ENCODE assay signal across 13 mouse cellular contexts in genomic region chr7:122377967-122378366, GRCm38 (mm10).
"Had no signal": no experiment of that assay in that cellular context is flagged by ENCODE, and none has a peak within 500 bp of the region (broad histone marks: within the 10 kb centered on the region; RNA-seq: fewer than 3 reads in every experiment).

No protein-coding gene starts in this region.

- H3K9me3 ChIP-seq: lung, embryonic 15.5 days; midbrain, embryonic 13.5 days; midbrain, embryonic 15.5 days; neural tube, embryonic 12.5 days; stomach, embryonic 15.5 days had no signal

- H3K36me3 ChIP-seq: lung, embryonic 15.5 days; midbrain, embryonic 13.5 days; midbrain, embryonic 15.5 days; neural tube, embryonic 12.5 days; stomach, embryonic 15.5 days had no signal

- H3K27ac ChIP-seq: lung, embryonic 15.5 days; macrophage; neural tube, embryonic 12.5 days; stomach, embryonic 15.5 days; stomach, postnatal 0 days had no signal

- DNase-seq: lung, postnatal 36 days; thymus, adult 2 months; thymus, postnatal 25 days; thymus, postnatal 4 days had no signal

- H3K4me1 ChIP-seq: neural tube, embryonic 12.5 days; stomach, embryonic 15.5 days had no signal

- H3K4me3 ChIP-seq: lung, embryonic 15.5 days; megakaryocyte, embryonic 14.5 days; midbrain, embryonic 13.5 days; midbrain, embryonic 15.5 days; neural tube, embryonic 12.5 days; stomach, embryonic 15.5 days had no signal

- H3K9ac ChIP-seq: lung, embryonic 15.5 days; midbrain, embryonic 13.5 days; midbrain, embryonic 15.5 days; neural tube, embryonic 12.5 days; stomach, embryonic 15.5 days had no signal

- H3K4me2 ChIP-seq: lung, embryonic 15.5 days; midbrain, embryonic 11.5 days; midbrain, embryonic 13.5 days; midbrain, embryonic 15.5 days; neural tube, embryonic 12.5 days; stomach, embryonic 15.5 days had no signal

- H3K27me3 ChIP-seq: midbrain, embryonic 13.5 days; midbrain, embryonic 15.5 days; neural tube, embryonic 12.5 days; stomach, embryonic 15.5 days had no signal
